Mouse (Mus musculus) midbrain, embryonic 15.5 days (tissue): Measurements from ENCODE around the gene Fam90a1a. TPM values are rescaled to one million over a fixed set of nuclear protein-coding genes. Genes with fewer than 3 reads are reported as not detected.

Experiments used
- ATAC-seq: fragments of 200-750 bp; cut with Nextera tagmentation; replicated peaks from 2 replicates; pipeline ENCODE4 v1.8.0; 2017; ENCODE audit warnings: moderate TSS enrichment
- H3K27ac ChIP-seq: fragments of 300-500 bp; sonication (generic); 2 replicates; pipeline ENCODE4 v1.5.1; 2015; ENCODE audit warnings: mild to moderate bottlenecking, inconsistent platforms
- H3K27me3 ChIP-seq: fragments of 300-500 bp; sonication (generic); replicated peaks from 2 replicates; pipeline ENCODE4 v1.6.1; 2015; ENCODE audit warnings: inconsistent platforms
- H3K36me3 ChIP-seq: fragments of 300-500 bp; sonication (generic); replicated peaks from 2 replicates; pipeline ENCODE4 v1.6.1; 2015; ENCODE audit warnings: inconsistent platforms
- H3K4me1 ChIP-seq: fragments of 300-500 bp; sonication (generic); 2 replicates; pipeline ENCODE4 v1.6.1; 2015; ENCODE audit warnings: inconsistent platforms
- H3K4me2 ChIP-seq: fragments of 300-500 bp; sonication (generic); 2 replicates; pipeline ENCODE4 v1.6.1; 2015; ENCODE audit warnings: inconsistent platforms, mild to moderate bottlenecking, moderate library complexity
- H3K4me3 ChIP-seq: fragments of 300-500 bp; sonication (generic); 2 replicates; pipeline ENCODE4 v1.5.1; 2015; ENCODE audit warnings: mild to moderate bottlenecking, inconsistent platforms
- H3K9ac ChIP-seq: fragments of 300-500 bp; sonication (generic); 2 replicates; pipeline ENCODE4 v1.6.1; 2015; ENCODE audit warnings: mild to moderate bottlenecking, inconsistent platforms
- H3K9me3 ChIP-seq: fragments of 300-500 bp; sonication (generic); 2 replicates; pipeline ENCODE4 v1.6.1; 2016; ENCODE audit warnings: inconsistent platforms
- whole genome bisulfite sequencing: fragments of 180-500 bp; shearing (Covaris S2); methylation state at CpG from one replicate; pipeline ENCODE4 v1.1.7; 2015; ENCODE audit warnings: mixed read lengths; 5-methylcytosine and 5-hydroxymethylcytosine counted together
- polyA plus RNA-seq: library from polyadenylated mRNA; unstranded; fragments of >200 nt; fragmentation: Nextera tagmentation; extraction: Ambion mirVana; gene quantifications from 2 replicates; pipeline ENCODE4 v1.2.1, GENCODE M21; 2015

Fam90a1a gene
- polyA plus RNA-seq, 1 experiment from 2014 or later = not detected

DNA sequence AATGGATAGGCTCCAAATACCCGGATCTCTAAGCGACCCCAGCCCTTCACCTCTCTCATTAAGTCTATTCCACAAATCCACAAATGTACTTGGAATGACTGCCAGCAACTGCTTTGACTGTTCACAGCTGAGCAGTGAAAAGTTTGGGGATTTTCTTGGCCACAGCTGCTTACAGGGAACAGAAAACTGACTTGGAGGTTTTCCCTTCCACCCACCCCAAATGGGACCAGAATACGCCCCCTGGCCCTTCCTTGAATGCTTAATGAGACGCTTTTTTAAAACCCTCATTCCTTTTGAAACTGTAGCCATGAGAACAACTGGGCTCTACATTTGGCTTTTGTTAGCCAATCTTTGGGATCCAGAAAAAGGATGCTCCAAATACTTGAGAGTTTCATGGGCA lies 19.7 kb downstream of the Fam90a1a start:
- H3K27ac ChIP-seq = no peak overlapping the region
- H3K4me2 ChIP-seq = no peak overlapping the region
- H3K4me3 ChIP-seq = no peak overlapping the region
- H3K9ac ChIP-seq = no peak overlapping the region
- no peak for ATAC-seq
- no peaks in the 10 kb centered on the region for H3K27me3 ChIP-seq
- WGBS = 59% methylated on average over 4 of the region's 4 CpGs
- no peaks in the 10 kb centered on the region for H3K4me1 ChIP-seq
- no peaks in the 10 kb centered on the region for H3K9me3 ChIP-seq
- H3K36me3 ChIP-seq = no peaks in the 10 kb centered on the region

- peak; percentile 91 for ATAC-seq
- Histone ChIP-seq H3K9ac (no peak overlapping the region), H3K27ac (no peak overlapping the region), H3K27me3 (no peaks in the 10 kb centered on the region), H3K36me3 (no peaks in the 10 kb centered on the region), H3K4me1 (no peaks in the 10 kb centered on the region), H3K4me3 (no peak overlapping the region), H3K4me2 (no peak overlapping the region), H3K9me3 (no peaks in the 10 kb centered on the region)
- 61% methylated on average over 8 of the region's 8 CpGs for WGBS
Observed at GRCm38 (mm10) chr8:21981664-21982337, 23.3 kb downstream of the Fam90a1a start.

DNA sequence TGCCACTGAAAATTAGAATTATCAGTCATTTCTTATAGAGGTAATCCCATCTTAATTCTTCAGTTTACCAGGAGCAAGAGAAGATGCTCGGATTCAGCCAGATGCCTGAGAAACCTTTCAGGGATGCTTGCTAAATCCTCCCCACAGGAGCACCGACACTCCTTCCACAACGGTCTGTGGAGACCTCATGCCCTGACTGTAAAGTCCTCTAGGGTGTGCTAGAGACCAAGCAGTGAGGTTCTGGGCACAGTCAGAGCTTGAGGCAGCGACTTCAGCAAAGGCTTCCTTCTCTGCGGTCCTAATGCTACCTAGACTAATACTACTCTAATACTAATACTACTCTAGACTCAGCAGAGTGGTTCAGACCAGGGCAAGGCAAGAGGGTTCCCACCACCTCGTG lies 33.7 kb downstream of the Fam90a1a start:
- H3K9ac ChIP-seq = no peak overlapping the region
- no peak overlapping the region for H3K27ac ChIP-seq
- no peaks in the 10 kb centered on the region for H3K36me3 ChIP-seq
- H3K4me2 ChIP-seq = no peak overlapping the region
- H3K27me3 ChIP-seq = no peaks in the 10 kb centered on the region
- no peak overlapping the region for H3K4me3 ChIP-seq
- H3K4me1 ChIP-seq = no peaks in the 10 kb centered on the region
- H3K9me3 ChIP-seq = no peaks in the 10 kb centered on the region
- WGBS = 20% methylated on average over 6 of the region's 6 CpGs
- peak; percentile 90 for ATAC-seq

DNA sequence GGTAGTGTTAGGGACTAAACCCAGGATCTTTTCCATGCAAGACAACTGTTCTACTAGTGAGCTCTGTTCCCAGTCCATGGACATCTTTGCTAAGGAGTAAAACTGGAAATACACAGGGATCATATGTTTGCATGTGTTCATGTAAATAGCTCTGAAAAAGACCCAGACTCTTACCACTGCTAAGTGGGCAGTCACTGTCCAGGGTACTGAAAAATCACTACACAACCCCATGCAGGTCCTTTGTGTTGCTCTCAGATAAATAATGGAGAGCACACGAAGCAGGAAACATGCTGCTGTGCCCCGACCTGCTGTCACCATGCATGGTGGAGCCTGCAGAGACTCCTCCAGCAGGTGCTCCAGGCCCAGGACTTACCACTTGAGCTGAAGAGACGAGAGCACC lies 36.7 kb downstream of the Fam90a1a start:
- H3K4me2 ChIP-seq = no peak overlapping the region
- 46% methylated on average over 3 of the region's 3 CpGs for WGBS

DNA sequence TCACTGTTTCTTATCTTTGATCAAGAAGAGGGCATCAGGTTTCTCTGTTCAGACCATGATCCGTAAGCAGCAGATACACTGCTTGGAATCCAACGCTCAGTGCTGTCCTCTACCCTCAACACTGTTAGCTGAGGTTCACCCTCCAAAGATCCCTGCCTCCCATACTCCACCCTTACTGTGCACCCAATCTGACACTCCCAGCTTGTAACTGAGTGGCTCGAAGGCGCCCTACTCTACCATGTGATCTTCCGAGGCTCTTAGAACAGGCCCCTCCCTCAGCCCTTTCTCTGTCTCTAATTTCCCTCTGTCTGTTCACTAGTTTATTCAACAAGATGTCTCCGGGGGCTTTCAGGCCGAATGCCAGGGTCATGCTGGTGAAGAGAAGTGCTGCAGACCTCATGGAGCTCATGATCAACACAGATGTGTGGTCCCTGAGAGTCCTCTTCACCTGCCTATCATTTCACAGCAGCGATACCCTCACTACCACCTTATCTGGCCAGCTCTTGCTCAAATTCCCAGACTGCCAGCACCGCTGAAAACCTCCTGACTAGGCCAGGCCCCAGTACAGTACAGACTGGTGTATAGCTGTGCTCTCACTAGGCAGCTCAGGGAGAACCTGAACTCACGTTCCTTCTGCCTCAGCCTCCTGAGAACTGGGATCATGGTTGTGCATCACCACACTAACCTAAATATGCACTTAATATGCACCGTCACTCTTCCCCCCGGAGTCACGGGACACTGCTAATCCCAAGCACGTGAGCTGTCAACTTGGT lies 46.4 kb downstream of the Fam90a1a start:
- no peaks in the 10 kb centered on the region for H3K36me3 ChIP-seq
- no peak overlapping the region for H3K4me3 ChIP-seq
- no peak overlapping the region for H3K4me2 ChIP-seq
- H3K4me1 ChIP-seq = no peaks in the 10 kb centered on the region
- no peak overlapping the region for H3K9ac ChIP-seq
- 83% methylated on average over 14 of the region's 14 CpGs for WGBS
- no peak for ATAC-seq
- H3K27me3 ChIP-seq = no peaks in the 10 kb centered on the region
- H3K27ac ChIP-seq = no peak overlapping the region
- no peaks in the 10 kb centered on the region for H3K9me3 ChIP-seq

More for the DNA sequence above, 36.7 kb downstream of the Fam90a1a start:
- Histone ChIP-seq H3K4me1 (no peaks in the 10 kb centered on the region), H3K27ac (no peak overlapping the region), H3K9ac (no peak overlapping the region), H3K4me3 (no peak overlapping the region), H3K27me3 (no peaks in the 10 kb centered on the region), H3K9me3 (no peaks in the 10 kb centered on the region), H3K36me3 (no peaks in the 10 kb centered on the region)
- no peak for ATAC-seq

GRCm38 (mm10) chr8:22006423-22006822 lies 47.9 kb downstream of the Fam90a1a start:
- H3K27me3 ChIP-seq = no peaks in the 10 kb centered on the region
- H3K36me3 ChIP-seq = no peaks in the 10 kb centered on the region
- no peak for ATAC-seq
- H3K4me3 ChIP-seq = no peak overlapping the region
- H3K4me2 ChIP-seq = no peak overlapping the region
- H3K27ac ChIP-seq = no peak overlapping the region
- no peaks in the 10 kb centered on the region for H3K4me1 ChIP-seq
- H3K9ac ChIP-seq = no peak overlapping the region
- 83% methylated on average over 6 of the region's 6 CpGs for WGBS
- H3K9me3 ChIP-seq = no peaks in the 10 kb centered on the region

DNA sequence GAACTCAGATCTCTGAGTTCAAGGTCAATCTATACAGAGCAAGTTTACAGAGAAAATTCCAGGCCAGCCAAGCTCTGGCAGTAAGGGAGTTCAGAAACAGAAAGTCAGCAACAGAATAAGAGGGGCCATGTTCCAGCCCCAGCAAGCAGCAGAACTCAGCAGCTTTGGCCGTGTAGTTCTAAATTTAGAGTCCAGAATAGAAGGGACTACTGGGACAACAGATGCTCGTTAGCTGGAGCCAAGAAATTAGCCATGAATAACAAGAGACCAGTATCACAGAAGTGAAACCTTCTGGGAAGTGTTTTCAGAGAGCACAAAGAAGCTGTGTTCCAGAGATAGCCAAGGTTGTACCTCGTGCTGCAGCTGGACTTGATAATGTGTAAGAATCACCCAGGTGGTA lies 50.9 kb downstream of the Fam90a1a start:
- no peak for ATAC-seq
- no peaks in the 10 kb centered on the region for H3K36me3 ChIP-seq
- no peak overlapping the region for H3K27ac ChIP-seq
- no peaks in the 10 kb centered on the region for H3K27me3 ChIP-seq
- WGBS = 68% methylated on average over 3 of the region's 3 CpGs
- no peaks in the 10 kb centered on the region for H3K9me3 ChIP-seq
- no peak overlapping the region for H3K9ac ChIP-seq
- no peaks in the 10 kb centered on the region for H3K4me1 ChIP-seq
- H3K4me3 ChIP-seq = no peak overlapping the region
- no peak overlapping the region for H3K4me2 ChIP-seq

- Histone ChIP-seq H3K4me3 (no peak overlapping the region), H3K27ac (no peak overlapping the region), H3K27me3 (no peaks in the 10 kb centered on the region), H3K9ac (no peak overlapping the region), H3K4me1 (no peaks in the 10 kb centered on the region), H3K4me2 (no peak overlapping the region), H3K9me3 (no peaks in the 10 kb centered on the region), H3K36me3 (no peaks in the 10 kb centered on the region)
- peak; percentile 52; the same call in 1 of the 2 replicates for ATAC-seq
- 65% methylated on average over 24 of the region's 24 CpGs for WGBS
Observed at GRCm38 (mm10) chr8:22013034-22013707, 54.7 kb downstream of the Fam90a1a start.

Other genes starting within 250 kb of the Fam90a1a start
- gene Defa24, start 224.2 kb upstream of the Fam90a1a start, polyA plus RNA-seq = not detected in 2 replicates
- gene Defb50, start 135.2 kb upstream of the Fam90a1a start, polyA plus RNA-seq = not detected in 2 replicates
- not detected in 2 replicates for gene Defb2, start 118.8 kb upstream of the Fam90a1a start, polyA plus RNA-seq
- not detected in 2 replicates for gene Defb10, start 99.8 kb upstream of the Fam90a1a start, polyA plus RNA-seq
- gene Defb9, start 73.3 kb upstream of the Fam90a1a start, polyA plus RNA-seq = not detected in 2 replicates
- 4.7 and 5.0 TPM in 2 replicates for gene Defb11, start 52.3 kb upstream of the Fam90a1a start, polyA plus RNA-seq
- not detected in 2 replicates for gene Defb15, start 26.0 kb upstream of the Fam90a1a start, polyA plus RNA-seq
- not detected in 2 replicates for gene Defb35, start 20.4 kb upstream of the Fam90a1a start, polyA plus RNA-seq
- gene Defb13, start 12.0 kb upstream of the Fam90a1a start, polyA plus RNA-seq = not detected in 2 replicates
- not detected in 2 replicates for gene Ccdc70, start 11.1 kb downstream of the Fam90a1a start, polyA plus RNA-seq
- 1.5 and 1.6 TPM in 2 replicates for gene Atp7b, start 101.6 kb downstream of the Fam90a1a start, polyA plus RNA-seq
- 37.8 and 43.2 TPM in 2 replicates for gene Alg11, start 102.0 kb downstream of the Fam90a1a start, polyA plus RNA-seq
- gene Nek5, start 166.3 kb downstream of the Fam90a1a start, polyA plus RNA-seq = 1.1 and 1.3 TPM in 2 replicates
- 6.9 and 7.6 TPM in 2 replicates for gene Nek3, start 207.7 kb downstream of the Fam90a1a start, polyA plus RNA-seq
- gene Ckap2, start 227.1 kb downstream of the Fam90a1a start, polyA plus RNA-seq = 8.3 and 9.4 TPM in 2 replicates
- 40.7 and 42.3 TPM in 2 replicates for gene Vps36, start 234.1 kb downstream of the Fam90a1a start, polyA plus RNA-seq